Mouse (Mus musculus): ENCODE results near the gene Sik2.

DNA sequence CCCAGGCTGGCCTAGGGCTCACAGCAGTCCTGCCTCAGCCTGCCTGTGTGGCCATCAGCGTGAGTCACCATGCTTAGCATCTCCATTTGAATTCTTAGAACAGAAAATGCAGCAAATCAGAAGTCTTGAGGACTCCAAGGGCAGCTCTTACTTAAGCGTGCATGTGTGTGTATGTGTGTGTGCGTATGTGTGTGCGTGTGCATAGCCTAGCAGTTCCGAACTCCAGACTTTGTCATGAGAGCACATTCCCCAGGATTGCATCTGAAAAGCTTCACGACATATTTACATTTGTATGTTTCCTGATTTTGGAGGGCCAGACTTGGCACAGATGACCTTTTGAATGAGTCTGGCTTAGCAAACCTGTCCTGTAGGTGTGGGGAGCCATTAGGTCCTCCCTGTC is 161.7 kb downstream of the Sik2 start:
- no peak for TF ChIP-seq CHD2 (IDR thresholded peaks at IDR 0.05; ENCODE audit: low read depth, low read length)
- TF ChIP-seq MAFK (IDR thresholded peaks at IDR 0.05; ENCODE audit: insufficient read depth, low read depth, low read length): no peak

Data from ES-E14 (cell line).